Mouse (Mus musculus) erythroblast, embryonic 14.5 days (primary cell): ENCODE data around the gene Mns1. TPM values are rescaled to one million over a fixed set of nuclear protein-coding genes. Genes with fewer than 3 reads are reported as not detected.
"Not testable (repeated sequence)": the region's sequence is repeated elsewhere in the genome, so short reads cannot be mapped to it uniquely, and the experiment has no call there.

ENCODE experiments used
- H3K27me3 ChIP-seq: 2 replicates; pipeline ENCODE4 v1.6.1; 2012; ENCODE audit warnings: inconsistent platforms; ENCODE audit not compliant: control insufficient read depth
- H3K36me3 ChIP-seq: 2 replicates; pipeline ENCODE4 v1.6.1; 2012; ENCODE audit warnings: mild to moderate bottlenecking, inconsistent platforms; ENCODE audit not compliant: control insufficient read depth
- H3K4me1 ChIP-seq: 2 replicates; pipeline ENCODE4 v1.6.1; 2012; ENCODE audit warnings: inconsistent platforms; ENCODE audit not compliant: control insufficient read depth
- H3K4me3 ChIP-seq: replicated peaks from 2 replicates; pipeline ENCODE3; 2012; ENCODE audit warnings: moderate library complexity, mild to moderate bottlenecking, inconsistent platforms
- H3K9me3 ChIP-seq: 2 replicates; pipeline ENCODE4 v1.6.1; 2012; ENCODE audit warnings: low read length, inconsistent platforms, mixed read lengths; ENCODE audit not compliant: control insufficient read depth
- GATA1 ChIP-seq: IDR thresholded peaks from 2 replicates; pipeline ENCODE4 v1.6.1; 2012; ENCODE audit warnings: low read length, inconsistent platforms, mixed read lengths
- TAL1 ChIP-seq: IDR thresholded peaks from 3 replicates; pipeline ENCODE4 v1.6.1; 2012; ENCODE audit warnings: low read length, inconsistent platforms, mixed read lengths
- polyA plus RNA-seq: library from polyadenylated mRNA; stranded (reverse); fragments of >175 nt; gene quantifications from 2 replicates; pipeline ENCODE4 v1.2.3, GENCODE M21; 2012

Mns1 gene
- polyA plus RNA-seq, 1 experiment = 3.3 TPM

DNA sequence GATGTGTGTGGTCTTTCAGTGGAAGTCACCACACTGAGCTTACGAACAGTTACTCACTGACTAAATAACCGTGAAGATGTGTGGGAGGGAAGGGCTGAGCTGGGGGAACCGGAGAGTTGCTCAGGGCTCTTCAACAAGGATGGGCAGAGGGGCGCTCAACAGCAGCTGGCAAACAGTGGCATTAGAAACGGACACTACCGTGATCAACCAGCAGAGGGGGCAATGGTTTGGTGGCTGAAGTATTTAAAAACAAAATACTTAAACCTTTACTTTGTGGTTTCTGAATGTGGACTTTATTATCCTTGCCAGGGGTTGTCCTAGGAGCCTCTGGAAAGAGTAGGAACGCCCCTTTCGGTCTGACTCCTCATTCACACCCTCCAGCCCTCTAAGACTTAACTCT, 10.2 kb downstream of the Mns1 start:
- TF ChIP-seq GATA1 = no peak
- TF ChIP-seq TAL1 = no peak
- no peaks in the 10 kb centered on the region for H3K9me3 ChIP-seq
- no peaks in the 10 kb centered on the region for H3K27me3 ChIP-seq
- H3K4me1 ChIP-seq = peaks cover 56% of the 10 kb centered on the region
- H3K36me3 ChIP-seq = peaks cover 100% of the 10 kb centered on the region
- no peak overlapping the region for H3K4me3 ChIP-seq

GRCm38 (mm10) chr9:72449367-72449766, 11.6 kb downstream of the Mns1 start:
- H3K27me3 ChIP-seq = no peaks in the 10 kb centered on the region
- H3K4me3 ChIP-seq = no peak overlapping the region
- H3K4me1 ChIP-seq = peaks cover 49% of the 10 kb centered on the region
- TF ChIP-seq GATA1 = no peak
- TF ChIP-seq TAL1 = no peak
- H3K9me3 ChIP-seq = no peaks in the 10 kb centered on the region
- H3K36me3 ChIP-seq = peaks cover 100% of the 10 kb centered on the region

DNA sequence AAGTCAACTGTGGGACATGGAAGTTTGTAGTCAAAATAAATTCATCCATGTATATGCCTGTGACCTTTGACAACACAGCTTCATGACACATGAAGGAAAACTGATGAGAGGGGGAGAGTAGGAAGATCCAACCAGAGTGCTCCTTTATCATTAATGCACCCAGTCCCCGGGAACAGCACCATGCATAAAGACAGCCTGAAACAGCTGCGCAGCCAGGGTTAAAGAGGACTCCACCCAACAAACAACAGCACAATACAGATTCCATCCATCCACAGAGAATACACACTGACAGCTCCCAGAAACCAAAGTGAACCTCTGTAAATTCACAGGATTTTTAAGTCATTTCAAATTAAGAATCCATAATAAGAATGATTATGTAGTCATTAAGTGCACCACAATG, 12.0 kb downstream of the Mns1 start:
- H3K27me3 ChIP-seq = no peaks in the 10 kb centered on the region
- TF ChIP-seq GATA1 (no peak), TAL1 (no peak)
- no peak overlapping the region for H3K4me3 ChIP-seq
- no peaks in the 10 kb centered on the region for H3K9me3 ChIP-seq
- H3K4me1 ChIP-seq = peaks cover 47% of the 10 kb centered on the region
- peaks cover 99% of the 10 kb centered on the region for H3K36me3 ChIP-seq

- TF ChIP-seq TAL1 (no peak), GATA1 (no peak)
- peaks cover 99% of the 10 kb centered on the region for H3K36me3 ChIP-seq
- no peak overlapping the region for H3K4me3 ChIP-seq
These were observed 12.6 kb downstream of the Mns1 start for GRCm38 (mm10) chr9:72450363-72450762.

GRCm38 (mm10) chr9:72451111-72451510, 13.3 kb downstream of the Mns1 start:
- peaks cover 44% of the 10 kb centered on the region for H3K4me1 ChIP-seq
- H3K36me3 ChIP-seq = peaks cover 99% of the 10 kb centered on the region
- no peaks in the 10 kb centered on the region for H3K9me3 ChIP-seq
- H3K27me3 ChIP-seq = no peaks in the 10 kb centered on the region
- no peak overlapping the region for H3K4me3 ChIP-seq
- TF ChIP-seq GATA1 (no peak), TAL1 (no peak)

More at GRCm38 (mm10) chr9:72450363-72450762, 12.6 kb downstream of the Mns1 start:
- Histone ChIP-seq H3K9me3 (no peaks in the 10 kb centered on the region), H3K27me3 (no peaks in the 10 kb centered on the region), H3K4me1 (peaks cover 45% of the 10 kb centered on the region)

DNA sequence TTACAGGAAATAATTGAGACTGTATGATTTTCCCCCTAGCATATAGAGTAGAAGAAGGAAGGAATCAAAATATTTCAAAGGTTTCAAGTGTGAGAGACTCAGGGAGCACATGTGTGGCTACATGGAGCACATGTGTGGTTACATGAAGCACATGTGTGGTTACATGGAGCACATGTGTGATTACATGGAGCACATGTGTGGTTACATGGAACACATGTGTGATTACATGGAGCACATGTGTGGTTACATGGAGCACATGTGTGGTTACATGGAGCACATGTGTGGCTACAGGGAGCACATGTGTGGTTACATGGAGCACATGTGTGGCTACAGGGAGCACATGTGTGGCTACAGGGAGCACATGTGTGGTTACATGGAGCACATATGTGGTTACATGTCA, 16.5 kb downstream of the Mns1 start:
- Histone ChIP-seq H3K4me1 (peaks cover 18% of the 10 kb centered on the region), H3K36me3 (peaks cover 99% of the 10 kb centered on the region)
- not testable (repeated sequence) for H3K4me3 ChIP-seq, H3K27me3 ChIP-seq, H3K9me3 ChIP-seq

- Histone ChIP-seq H3K27me3 (no peaks in the 10 kb centered on the region), H3K36me3 (peaks cover 99% of the 10 kb centered on the region)
These were observed 18.6 kb downstream of the Mns1 start for GRCm38 (mm10) chr9:72456374-72456773.

DNA sequence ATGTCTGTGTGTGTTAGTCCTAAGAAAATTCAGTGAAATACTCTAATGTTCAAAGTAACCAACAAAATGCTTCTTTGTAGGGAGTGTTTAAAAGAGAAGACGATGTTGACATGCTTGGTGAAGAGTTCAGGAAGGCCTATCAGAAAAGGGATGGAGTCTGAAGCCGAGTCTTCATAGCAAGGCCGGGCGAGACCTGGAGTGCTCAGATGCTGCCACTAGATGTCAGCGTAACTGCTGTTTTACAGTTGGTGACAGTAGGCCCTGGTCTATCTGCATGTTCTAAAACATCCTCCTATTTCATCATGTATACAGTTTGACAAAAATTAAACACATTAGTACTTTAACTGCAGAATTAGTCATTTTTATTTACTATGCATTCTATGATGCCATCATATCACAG, 20.4 kb downstream of the Mns1 start:
- no peak overlapping the region for H3K4me3 ChIP-seq
- TF ChIP-seq TAL1 (no peak), GATA1 (no peak)
- peaks cover 98% of the 10 kb centered on the region for H3K36me3 ChIP-seq
- no peaks in the 10 kb centered on the region for H3K27me3 ChIP-seq
- H3K9me3 ChIP-seq = no peaks in the 10 kb centered on the region
- peaks cover 2% of the 10 kb centered on the region; the same call in 1 of the 2 replicates for H3K4me1 ChIP-seq

More at GRCm38 (mm10) chr9:72456374-72456773, 18.6 kb downstream of the Mns1 start:
- no peak for TF ChIP-seq GATA1
- Histone ChIP-seq H3K4me1 (peaks cover 4% of the 10 kb centered on the region; the same call in 1 of the 2 replicates), H3K4me3 (no peak overlapping the region), H3K9me3 (no peaks in the 10 kb centered on the region)

DNA sequence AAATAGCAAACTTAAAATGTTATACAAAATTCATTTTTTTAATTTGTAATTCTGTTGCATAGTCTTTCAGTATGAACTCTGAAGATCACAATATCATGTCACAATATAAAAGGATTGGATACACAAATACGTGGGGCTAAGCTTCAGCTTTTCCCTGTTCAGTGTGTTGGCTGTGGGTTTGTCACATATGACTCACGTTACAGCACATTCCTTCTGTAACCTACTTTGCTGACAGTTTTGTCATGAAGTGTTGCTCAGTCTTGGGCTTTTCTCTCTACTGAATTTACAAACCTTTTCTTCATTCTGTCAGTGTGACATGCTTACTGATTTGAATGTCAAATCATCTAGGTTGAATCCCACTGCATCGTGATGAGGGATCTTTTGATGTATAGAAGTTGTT, 21.9 kb downstream of the Mns1 start:
- Histone ChIP-seq H3K4me1 (no peaks in the 10 kb centered on the region), H3K9me3 (no peaks in the 10 kb centered on the region), H3K4me3 (no peak overlapping the region), H3K27me3 (no peaks in the 10 kb centered on the region), H3K36me3 (peaks cover 89% of the 10 kb centered on the region)
- TF ChIP-seq GATA1 (no peak), TAL1 (no peak)

DNA sequence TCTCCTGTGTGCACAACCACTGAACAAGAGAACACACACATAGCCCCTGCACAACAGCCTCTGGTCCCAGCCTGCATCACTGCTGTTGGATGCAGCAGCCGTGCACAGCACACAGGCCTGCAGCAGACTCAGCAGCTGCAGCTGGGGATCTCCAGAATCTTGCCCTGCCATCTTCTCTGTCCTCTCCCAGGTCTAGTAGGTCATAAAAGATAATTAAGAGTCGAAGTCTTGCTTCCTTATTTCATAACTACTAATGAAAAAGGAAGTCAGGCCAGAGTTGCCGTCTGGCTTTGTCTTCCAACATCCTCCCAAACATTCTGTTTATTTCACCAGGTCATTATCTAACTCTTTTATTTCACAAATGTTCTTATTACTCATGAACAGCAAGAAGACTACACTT, 23.0 kb downstream of the Mns1 start:
- peaks cover 78% of the 10 kb centered on the region for H3K36me3 ChIP-seq

More for the DNA sequence above, 23.0 kb downstream of the Mns1 start:
- Histone ChIP-seq H3K9me3 (no peaks in the 10 kb centered on the region), H3K27me3 (no peaks in the 10 kb centered on the region), H3K4me1 (no peaks in the 10 kb centered on the region; the same call in 1 of the 2 replicates), H3K4me3 (no peak overlapping the region)
- TF ChIP-seq TAL1 (no peak), GATA1 (no peak)
